Mouse (Mus musculus) kidney, adult 2 months (tissue): ENCODE results near the gene Gm21860. TPM values are rescaled to one million over a fixed set of nuclear protein-coding genes. Genes with fewer than 3 reads are reported as not detected.
A peak's percentile ranks its signal among the peaks of the same experiment; 100 is the strongest.
"Not testable (repeated sequence)": the region's sequence is repeated elsewhere in the genome, so short reads cannot be mapped to it uniquely, and the experiment has no call there.

Experiments
- DNase-seq: peaks from one replicate; pipeline ENCODE4 v3.0.0; 2021
- H3K27ac ChIP-seq: fragments of 200-500 bp; 2 replicates; pipeline ENCODE4 v1.5.1; 2012; ENCODE audit warnings: low read depth, low read length, control low read depth, inconsistent platforms; ENCODE audit not compliant: insufficient read depth
- H3K27me3 ChIP-seq: fragments of 200-500 bp; replicated peaks from 2 replicates; pipeline ENCODE4 v1.6.1; 2012; ENCODE audit warnings: mild to moderate bottlenecking, moderate library complexity, low read length, inconsistent platforms; ENCODE audit not compliant: control insufficient read depth, insufficient read depth
- H3K36me3 ChIP-seq: fragments of 200-500 bp; 2 replicates; pipeline ENCODE4 v1.6.1; 2012; ENCODE audit warnings: mild to moderate bottlenecking, moderate library complexity, low read length, inconsistent platforms; ENCODE audit not compliant: control insufficient read depth, insufficient read depth
- H3K4me1 ChIP-seq: fragments of 200-500 bp; 2 replicates; pipeline ENCODE4 v1.6.1; 2011; ENCODE audit warnings: low read length; ENCODE audit not compliant: control insufficient read depth, insufficient read depth
- H3K4me3 ChIP-seq: fragments of 200-500 bp; 2 replicates; pipeline ENCODE4 v1.5.1; 2011; ENCODE audit warnings: mild to moderate bottlenecking, low read depth, low read length, control low read depth; ENCODE audit not compliant: insufficient read depth
- WGBS: fragments of 180-500 bp; shearing (Covaris S2); methylation state at CpG from one replicate; pipeline ENCODE4 v1.1.7; 2018; 5-methylcytosine and 5-hydroxymethylcytosine counted together
- polyA plus RNA-seq: library from polyadenylated mRNA; depleted of rRNA; stranded (reverse); fragments of >200 nt; gene quantifications from 2 replicates; pipeline ENCODE4 v1.2.3, GENCODE M21; 2012; rRNA removed

The Gm21860 gene
- polyA plus RNA-seq, 1 experiment = not detected

DNA sequence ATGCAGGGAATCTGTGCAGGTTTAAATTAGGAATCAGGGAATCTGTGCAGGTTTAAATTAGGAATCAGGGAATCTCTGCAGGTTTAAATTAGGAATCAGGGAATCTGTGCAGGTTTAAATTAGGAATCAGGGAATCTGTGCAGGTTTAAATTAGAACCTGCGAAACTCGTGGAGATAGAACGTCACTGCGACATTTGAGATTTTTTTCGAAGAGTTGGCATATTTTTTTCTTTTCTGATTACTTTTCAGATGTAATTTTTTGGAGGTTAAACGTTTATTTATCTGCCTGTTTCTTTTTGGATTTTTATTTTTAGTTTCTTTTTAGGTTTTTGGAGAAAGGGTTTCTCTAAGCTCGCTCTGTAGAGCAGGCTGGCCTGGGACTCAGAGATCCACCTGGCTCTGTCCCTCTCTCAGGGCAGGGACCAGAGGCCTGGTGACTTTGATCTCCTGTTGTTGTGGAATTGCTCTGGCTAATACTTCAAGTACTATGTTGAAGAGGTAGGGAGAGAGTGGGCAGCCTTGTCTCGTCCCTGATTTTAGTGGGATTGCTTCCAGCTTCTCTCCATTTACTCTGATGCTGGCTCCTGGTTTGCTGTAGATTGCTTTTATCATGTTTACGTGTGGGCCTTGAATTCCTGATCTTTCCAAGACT is 31.2 kb downstream of the Gm21860 start:
- H3K4me3 ChIP-seq, H3K27ac ChIP-seq, H3K36me3 ChIP-seq, H3K27me3 ChIP-seq, H3K4me1 ChIP-seq: not testable (repeated sequence)
- peak; percentile 39 for DNase-seq
- 73% methylated on average over 9 of the region's 9 CpGs for WGBS

DNA sequence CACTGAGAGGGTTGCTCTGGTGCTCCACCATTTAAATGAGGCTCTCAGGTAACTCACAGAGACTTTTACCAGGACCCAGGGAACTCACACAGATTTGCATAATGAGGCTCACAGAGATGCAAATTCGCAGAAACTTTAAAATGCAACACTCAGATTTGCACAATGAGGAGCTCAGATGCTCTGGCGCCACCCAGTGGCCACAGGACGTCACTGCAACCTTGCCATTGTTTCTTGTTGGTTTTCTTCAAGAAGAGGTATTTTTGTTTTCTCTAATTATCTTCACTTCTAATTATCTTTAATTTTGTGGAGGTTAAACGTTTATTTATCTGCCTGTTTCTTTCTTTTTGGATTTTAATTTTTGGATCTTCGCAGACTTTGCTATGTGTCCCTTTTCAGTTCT is 34.1 kb downstream of the Gm21860 start:
- not testable (repeated sequence) for H3K27ac ChIP-seq, H3K36me3 ChIP-seq, H3K4me3 ChIP-seq, H3K4me1 ChIP-seq, DNase-seq, H3K27me3 ChIP-seq
- 38% methylated on average over 5 of the region's 5 CpGs for WGBS

DNA sequence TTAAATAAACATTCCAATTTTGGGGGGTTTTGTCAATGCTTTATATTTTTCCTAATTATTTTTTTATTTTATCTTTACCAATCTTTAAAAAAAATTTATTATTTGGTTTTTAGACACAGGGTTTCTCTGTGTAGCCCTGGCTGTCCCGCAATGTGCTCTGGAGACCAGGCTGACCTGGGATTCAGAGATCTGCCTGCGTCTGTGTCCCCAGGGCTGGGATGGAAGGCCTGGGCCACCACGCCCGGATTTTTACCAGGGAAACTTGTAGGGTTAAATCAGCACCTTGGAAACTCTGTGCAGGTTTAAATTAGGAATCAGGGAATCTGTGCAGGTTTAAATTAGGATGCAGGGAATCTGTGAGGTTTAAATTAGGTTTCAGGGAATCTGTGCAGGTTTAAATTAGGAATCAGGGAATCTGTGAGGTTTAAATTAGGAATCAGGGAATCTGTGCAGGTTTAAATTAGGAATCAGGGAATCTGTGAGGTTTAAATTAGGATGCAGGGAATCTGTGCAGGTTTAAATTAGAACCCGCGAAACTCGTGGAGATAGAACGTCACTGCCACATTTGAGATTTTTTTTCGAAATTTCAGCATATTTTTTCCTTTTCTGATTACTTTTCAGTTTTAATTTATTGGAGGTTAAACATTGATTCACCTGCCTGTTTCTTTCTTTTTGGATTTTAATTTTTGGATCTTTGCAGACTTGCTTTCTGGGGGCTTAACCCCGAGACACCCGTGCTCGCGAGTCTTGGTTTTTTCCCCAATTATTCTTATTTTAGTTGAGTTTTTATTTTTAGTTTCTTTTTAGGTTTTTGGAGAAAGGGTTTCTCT is 35.0 kb downstream of the Gm21860 start:
- not testable (repeated sequence) for DNase-seq, H3K36me3 ChIP-seq, H3K27ac ChIP-seq, H3K27me3 ChIP-seq, H3K4me1 ChIP-seq, H3K4me3 ChIP-seq
- WGBS = 86% methylated on average over 13 of the region's 13 CpGs

DNA sequence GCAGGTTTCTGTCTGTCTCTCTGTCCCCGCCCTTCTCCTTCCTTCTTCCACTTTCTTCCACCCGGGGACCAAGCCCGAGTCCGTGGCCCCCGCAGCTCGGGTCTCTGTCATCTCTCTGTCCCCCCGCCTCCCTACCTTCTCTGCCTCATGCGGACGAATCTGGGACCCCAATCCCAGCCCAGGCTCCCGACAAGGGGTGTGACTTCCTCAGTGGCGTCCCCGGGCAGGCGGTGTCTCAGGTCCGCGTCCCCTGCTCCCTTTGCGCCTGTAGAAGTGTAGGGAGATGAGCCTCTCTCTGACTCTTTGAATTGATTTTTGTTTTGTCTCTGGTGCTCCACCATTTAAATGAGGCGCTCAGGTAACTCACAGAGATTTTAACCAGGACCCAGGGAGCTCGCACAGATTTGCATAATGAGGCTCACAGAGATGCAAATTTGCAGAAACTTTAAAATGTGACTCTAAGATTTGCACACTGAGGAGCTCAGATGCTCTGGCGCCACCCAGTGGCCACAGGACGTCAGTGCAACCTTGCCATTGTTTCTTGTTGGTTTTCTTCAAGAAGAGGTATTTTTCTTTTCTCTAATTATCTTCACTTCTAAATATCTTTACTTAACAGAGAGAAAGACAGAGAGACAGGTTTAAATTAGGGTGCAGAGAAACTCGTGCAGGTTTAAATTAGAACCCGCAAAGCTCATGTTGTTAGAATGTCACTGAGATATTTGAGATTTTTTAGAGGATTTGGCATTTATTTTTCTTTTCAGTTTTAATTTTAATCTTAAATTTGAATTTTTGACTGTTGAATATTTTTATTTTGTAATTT is 35.8 kb downstream of the Gm21860 start:
- WGBS = 78% methylated on average over 22 of the region's 22 CpGs
- not testable (repeated sequence) for H3K27ac ChIP-seq, H3K4me3 ChIP-seq, H3K27me3 ChIP-seq, H3K4me1 ChIP-seq, H3K36me3 ChIP-seq
- peak; percentile 50 for DNase-seq

DNA sequence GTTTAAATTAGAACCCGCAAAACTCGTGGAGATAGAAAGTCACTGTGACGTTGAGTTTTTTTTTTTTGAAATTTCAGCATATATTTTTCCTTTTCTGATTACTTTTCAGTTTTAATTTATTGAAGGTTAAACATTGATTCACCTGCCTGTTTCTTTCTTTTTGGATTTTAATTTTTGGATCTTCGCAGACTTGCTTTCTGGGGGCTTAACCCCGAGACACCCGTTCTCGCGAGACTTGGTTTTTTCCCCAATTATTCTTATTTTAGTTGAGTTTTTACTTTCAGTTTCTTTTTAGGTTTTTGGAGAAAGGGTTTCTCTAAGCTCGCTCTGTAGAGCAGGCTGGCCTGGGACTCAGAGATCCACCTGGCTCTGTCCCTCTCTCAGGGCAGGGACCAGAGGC is 36.6 kb downstream of the Gm21860 start:
- H3K27me3 ChIP-seq, H3K4me3 ChIP-seq, H3K4me1 ChIP-seq, H3K36me3 ChIP-seq, DNase-seq, H3K27ac ChIP-seq: not testable (repeated sequence)
- WGBS = 88% methylated on average over 9 of the region's 9 CpGs

DNA sequence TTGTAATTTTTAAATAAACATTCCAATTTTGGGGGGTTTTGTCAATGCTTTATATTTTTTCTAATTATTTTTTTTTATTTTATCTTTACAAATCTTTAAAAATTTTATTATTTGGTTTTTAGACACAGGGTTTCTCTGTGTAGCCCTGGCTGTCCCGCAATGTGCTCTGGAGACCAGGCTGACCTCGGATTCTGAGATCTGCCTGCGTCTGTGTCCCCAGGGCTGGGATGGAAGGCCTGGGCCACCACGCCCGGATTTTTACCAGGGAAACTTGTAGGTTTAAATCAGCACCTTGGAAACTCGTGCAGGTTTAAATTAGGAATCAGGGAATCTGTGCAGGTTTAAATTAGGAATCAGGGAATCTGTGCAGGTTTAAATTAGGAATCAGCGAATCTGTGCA is 37.1 kb downstream of the Gm21860 start:
- 74% methylated on average over 7 of the region's 7 CpGs for WGBS
- not testable (repeated sequence) for H3K27ac ChIP-seq, DNase-seq

More for the DNA sequence above, 37.1 kb downstream of the Gm21860 start:
- not testable (repeated sequence) for H3K27me3 ChIP-seq, H3K4me3 ChIP-seq, H3K4me1 ChIP-seq, H3K36me3 ChIP-seq

Other genes starting within 250 kb of the Gm21860 start
- gene Gm47283, start 29.9 kb upstream of the Gm21860 start, polyA plus RNA-seq = not detected in 2 replicates
- not detected in 2 replicates for gene Gm21748, start 84.4 kb upstream of the Gm21860 start, polyA plus RNA-seq